Mouse (Mus musculus) hindbrain, embryonic 16.5 days (tissue): ENCODE measurements around the gene Zfr2. TPM values are rescaled to one million over a fixed set of nuclear protein-coding genes. Genes with fewer than 3 reads are reported as not detected.
"Not testable (repeated sequence)": the region's sequence is repeated elsewhere in the genome, so short reads cannot be mapped to it uniquely, and the experiment has no call there.

ENCODE experiments used
- ATAC-seq: fragments of 200-750 bp; cut with Nextera tagmentation; 2 replicates; pipeline ENCODE4 v1.8.0; 2017; ENCODE audit warnings: moderate TSS enrichment, moderate library complexity
- H3K27ac ChIP-seq: fragments of 300-500 bp; sonication (generic); 2 replicates; pipeline ENCODE4 v1.5.1; 2014; ENCODE audit warnings: low read depth, mild to moderate bottlenecking, control low read depth, low read length, moderate library complexity
- H3K27me3 ChIP-seq: fragments of 300-500 bp; sonication (generic); replicated peaks from 2 replicates; pipeline ENCODE4 v1.6.1; 2014; ENCODE audit warnings: low read length; ENCODE audit not compliant: control insufficient read depth, insufficient read depth
- H3K36me3 ChIP-seq: fragments of 300-500 bp; sonication (generic); 2 replicates; pipeline ENCODE4 v1.6.1; 2014; ENCODE audit warnings: mild to moderate bottlenecking, low read length, moderate library complexity, mixed read lengths; ENCODE audit not compliant: control insufficient read depth, insufficient read depth
- H3K4me1 ChIP-seq: fragments of 300-500 bp; sonication (generic); 2 replicates; pipeline ENCODE4 v1.6.1; 2014; ENCODE audit warnings: low read depth, low read length; ENCODE audit not compliant: control insufficient read depth, insufficient read depth
- H3K4me2 ChIP-seq: fragments of 300-500 bp; sonication (generic); 2 replicates; pipeline ENCODE4 v1.6.1; 2014; ENCODE audit warnings: mild to moderate bottlenecking, low read length, control low read depth, moderate library complexity
- H3K4me3 ChIP-seq: fragments of 300-500 bp; sonication (generic); 2 replicates; pipeline ENCODE4 v1.5.1; 2014; ENCODE audit warnings: mild to moderate bottlenecking, low read length, control low read depth, moderate library complexity
- H3K9ac ChIP-seq: fragments of 300-500 bp; sonication (generic); 2 replicates; pipeline ENCODE4 v1.6.1; 2014; ENCODE audit warnings: low read depth, mild to moderate bottlenecking, control low read depth, low read length, moderate library complexity
- H3K9me3 ChIP-seq: fragments of 300-500 bp; sonication (generic); 2 replicates; pipeline ENCODE4 v1.6.1; 2014; ENCODE audit warnings: mild to moderate bottlenecking, low read length, moderate library complexity; ENCODE audit not compliant: control insufficient read depth
- WGBS: fragments of 180-500 bp; shearing (Covaris S2); extraction: QIAGEN DNeasy Blood & Tissue Kit; methylation state at CpG from one replicate; pipeline ENCODE4 v1.1.7; 2014; 5-methylcytosine and 5-hydroxymethylcytosine counted together
- polyA plus RNA-seq: library from polyadenylated mRNA; unstranded; fragments of >200 nt; fragmentation: Nextera tagmentation; extraction: Ambion mirVana; gene quantifications from 2 replicates; pipeline ENCODE4 v1.2.1, GENCODE M21; 2015

Zfr2 gene
- polyA plus RNA-seq, 1 experiment from 2014 or later = 23.8 TPM

DNA sequence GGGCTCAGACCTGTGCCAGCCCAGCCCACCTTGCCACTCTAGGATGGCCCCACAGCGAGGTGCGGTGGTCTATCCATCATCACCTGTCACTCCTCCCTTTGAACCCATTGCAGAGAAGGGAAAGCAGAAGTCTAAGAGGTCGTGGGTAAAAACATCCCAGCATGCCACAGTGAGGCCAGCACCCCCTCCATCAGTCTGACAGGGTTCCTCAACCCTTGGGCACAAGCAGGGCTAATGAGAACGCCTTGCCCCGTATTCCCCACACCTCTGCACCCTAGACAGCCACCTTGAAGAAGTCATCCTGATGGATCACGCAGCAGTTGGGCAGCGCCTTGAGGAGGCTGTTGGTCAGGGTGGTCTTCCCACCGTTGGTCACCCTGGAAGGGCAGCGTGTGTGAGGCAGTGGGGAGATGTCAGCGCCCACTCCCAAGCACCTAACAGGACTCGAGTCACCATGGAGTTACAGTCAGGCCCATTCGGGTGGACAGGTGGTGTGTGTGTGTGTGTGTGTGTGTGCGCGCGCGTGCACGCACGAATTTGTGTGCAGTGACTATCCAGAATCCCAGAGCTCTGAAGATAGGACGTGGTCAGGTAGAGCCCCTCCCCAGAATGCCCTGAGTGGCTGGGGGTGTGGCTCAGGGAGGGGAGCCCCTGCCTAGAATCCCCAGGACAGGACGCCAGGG, 32.2 kb upstream of the Zfr2 start:
- Histone ChIP-seq H3K4me1 (no peaks in the 10 kb centered on the region), H3K36me3 (no peaks in the 10 kb centered on the region), H3K27ac (no peak overlapping the region), H3K27me3 (peaks cover 11% of the 10 kb centered on the region), H3K4me2 (no peak overlapping the region), H3K4me3 (no peak overlapping the region), H3K9ac (no peak overlapping the region), H3K9me3 (no peaks in the 10 kb centered on the region)
- no peak for ATAC-seq
- 79% methylated on average over 20 of the region's 20 CpGs for WGBS

DNA sequence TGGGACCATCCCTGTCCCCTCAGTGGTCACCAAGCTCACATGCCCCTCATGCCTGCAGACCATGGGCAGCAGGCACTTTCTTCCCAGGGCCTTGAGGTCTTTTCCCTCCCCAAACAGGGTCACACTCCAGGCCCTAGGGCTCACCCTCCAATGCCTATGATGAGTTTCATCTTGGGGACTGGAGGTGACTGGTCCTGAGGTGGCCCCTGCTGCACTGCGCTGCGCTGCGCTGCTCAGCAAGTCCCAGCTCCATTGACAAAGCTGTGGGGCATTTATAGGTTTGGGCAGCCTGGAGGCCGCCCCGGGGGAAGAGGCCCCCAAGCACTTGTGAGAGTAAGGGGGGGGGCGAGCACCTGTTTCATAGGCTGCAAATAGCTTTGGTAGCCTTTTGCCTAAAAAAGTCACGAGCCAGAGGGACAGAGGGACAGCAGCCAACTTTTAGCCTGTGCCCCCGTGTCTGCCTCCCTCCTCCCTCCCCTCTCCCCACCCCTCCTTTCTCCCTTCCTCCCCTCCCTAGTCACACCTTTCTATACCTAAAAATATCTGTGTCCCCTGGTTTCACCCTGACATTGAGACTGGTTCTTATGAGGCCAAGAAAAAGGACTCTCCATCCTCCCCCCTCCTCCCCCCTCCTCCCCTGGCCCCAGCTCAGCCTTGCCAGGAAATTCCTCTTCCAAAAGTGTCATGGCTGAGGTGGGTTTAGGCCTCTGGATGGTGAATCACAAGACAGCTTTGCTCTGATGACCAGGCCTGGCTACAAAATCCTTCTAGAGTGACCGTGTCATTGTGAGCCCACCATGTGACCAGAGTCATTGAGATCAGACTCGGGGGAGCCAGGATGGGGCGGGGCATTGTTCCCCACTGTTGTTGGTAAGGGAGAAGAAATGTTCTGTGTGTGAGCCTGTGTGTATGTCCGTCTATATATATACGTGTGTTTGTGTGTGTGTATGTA, 30.9 kb upstream of the Zfr2 start, which contains the start of gene Nmrk2:
Nmrk2 (minus strand) TSS at position 245 of the 952 bp plus-strand sequence.
- peaks cover 2% of the 10 kb centered on the region; the same call in 1 of the 2 replicates for H3K27me3 ChIP-seq
- no peak within 1 kb of the TSS for H3K4me3 ChIP-seq
- H3K36me3 ChIP-seq = peaks cover 3% of the 10 kb centered on the region; the same call in 1 of the 2 replicates
- H3K9ac ChIP-seq = 0 out of 2 replicates have a peak within 1 kb of the TSS, but pooled peaks have one; percentile 28
- ATAC-seq = no peak
- no peak within 1 kb of the TSS for H3K27ac ChIP-seq
- H3K9me3 ChIP-seq = no peaks in the 10 kb centered on the region
- 58% methylated on average over 13 of the region's 13 CpGs for WGBS
- no peaks in the 10 kb centered on the region for H3K4me1 ChIP-seq
- no peak within 1 kb of the TSS for H3K4me2 ChIP-seq

DNA sequence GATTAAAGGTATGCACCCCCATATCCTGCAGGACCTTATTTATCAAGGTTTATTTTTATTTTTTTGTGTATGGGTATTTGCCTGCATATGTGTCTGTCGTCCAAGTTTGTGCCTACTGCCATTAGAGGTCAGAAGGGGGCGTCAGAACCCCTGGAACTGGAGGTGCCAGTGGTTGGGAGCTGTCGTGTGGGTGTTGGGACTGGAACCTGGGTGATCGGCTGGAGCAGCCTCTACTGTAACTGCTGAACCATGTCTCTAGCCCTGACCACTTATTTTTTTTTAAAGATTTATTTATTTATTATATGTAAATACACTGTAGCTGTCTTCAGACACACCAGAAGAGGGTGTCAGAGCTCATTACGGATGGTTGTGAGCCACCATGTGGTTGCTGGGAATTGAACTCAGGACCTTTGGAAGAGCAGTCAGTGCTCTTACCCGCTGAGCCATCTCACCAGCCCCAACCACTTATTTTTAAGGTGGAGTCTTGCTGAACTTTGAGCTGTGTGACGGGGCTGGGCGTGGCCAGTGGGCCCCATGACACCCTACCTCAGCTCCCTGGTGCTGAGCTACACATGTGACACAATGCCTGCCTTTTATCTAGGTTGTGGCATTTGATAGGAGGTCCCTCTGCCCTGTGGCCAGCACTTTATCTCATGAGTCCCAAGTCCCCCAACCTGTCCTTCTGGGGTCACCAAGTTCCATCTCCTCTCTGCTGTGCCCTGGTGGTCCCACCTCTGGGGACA, 29.8 kb upstream of the Zfr2 start:
- no peak overlapping the region for H3K9ac ChIP-seq
- ATAC-seq = peak; percentile 7; the same call in 1 of the 2 replicates
- no peaks in the 10 kb centered on the region; the same call in 1 of the 2 replicates for H3K27me3 ChIP-seq
- 66% methylated on average over 8 of the region's 8 CpGs for WGBS
- no peak overlapping the region for H3K4me3 ChIP-seq
- H3K9me3 ChIP-seq = no peaks in the 10 kb centered on the region
- H3K4me2 ChIP-seq = no peak overlapping the region
- 0 out of 2 replicates have a peak overlapping the region, but pooled peaks have one; percentile 16 for H3K27ac ChIP-seq
- no peaks in the 10 kb centered on the region for H3K4me1 ChIP-seq
- H3K36me3 ChIP-seq = peaks cover 8% of the 10 kb centered on the region; the same call in 1 of the 2 replicates

DNA sequence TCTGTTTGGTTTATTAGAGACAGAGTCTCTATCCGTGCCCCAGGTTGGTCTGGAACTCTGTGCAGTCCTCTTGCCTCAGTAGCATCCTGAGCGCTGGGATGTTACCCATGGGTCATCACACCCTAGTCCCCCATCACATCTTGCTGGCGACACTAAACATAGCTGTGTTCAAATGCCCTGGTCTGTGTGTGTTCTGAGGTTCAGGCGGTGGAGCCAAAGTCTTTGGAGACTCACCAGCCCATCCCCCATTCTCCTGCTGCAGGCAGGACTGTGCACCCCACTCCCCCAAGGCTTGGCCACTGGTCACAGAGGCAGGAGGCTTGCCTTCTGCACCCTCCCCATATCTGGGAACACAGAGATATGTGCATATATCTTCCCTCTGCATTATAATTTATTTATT, 28.8 kb upstream of the Zfr2 start:
- Histone ChIP-seq H3K4me3 (no peak overlapping the region), H3K4me1 (no peaks in the 10 kb centered on the region), H3K27me3 (no peaks in the 10 kb centered on the region; the same call in 1 of the 2 replicates), H3K27ac (no peak overlapping the region), H3K9me3 (no peaks in the 10 kb centered on the region), H3K9ac (no peak overlapping the region), H3K36me3 (peaks cover 12% of the 10 kb centered on the region; the same call in 1 of the 2 replicates), H3K4me2 (no peak overlapping the region)
- peak; percentile 21; the same call in 1 of the 2 replicates for ATAC-seq
- WGBS = 71% methylated on average over 4 of the region's 4 CpGs

DNA sequence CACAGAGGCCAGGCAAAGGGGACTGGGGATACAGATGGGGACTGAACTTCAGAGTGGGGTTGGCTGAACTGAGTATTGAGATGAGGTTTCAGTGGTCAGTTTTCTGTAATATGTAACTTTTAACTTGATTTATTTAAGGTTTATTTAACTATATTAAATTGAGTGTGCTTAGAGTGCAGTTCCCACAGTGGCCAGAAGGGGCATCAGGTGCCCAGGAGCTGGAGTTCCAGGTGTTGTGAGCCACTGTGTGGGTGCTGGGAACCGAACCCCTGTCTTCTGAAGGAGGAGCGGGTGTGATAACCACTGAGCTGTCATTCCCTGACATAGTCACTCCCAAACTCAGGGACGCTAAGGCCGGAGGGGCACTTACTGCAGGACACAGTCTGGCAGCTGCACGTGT, 22.8 kb upstream of the Zfr2 start:
- Histone ChIP-seq H3K9me3 (peaks cover 3% of the 10 kb centered on the region; the same call in 1 of the 2 replicates), H3K9ac (no peak overlapping the region), H3K27me3 (no peaks in the 10 kb centered on the region), H3K27ac (no peak overlapping the region), H3K4me1 (no peaks in the 10 kb centered on the region), H3K36me3 (peaks cover 61% of the 10 kb centered on the region), H3K4me2 (no peak overlapping the region), H3K4me3 (no peak overlapping the region)
- ATAC-seq = no peak
- WGBS = 100% methylated on average over 5 of the region's 5 CpGs

DNA sequence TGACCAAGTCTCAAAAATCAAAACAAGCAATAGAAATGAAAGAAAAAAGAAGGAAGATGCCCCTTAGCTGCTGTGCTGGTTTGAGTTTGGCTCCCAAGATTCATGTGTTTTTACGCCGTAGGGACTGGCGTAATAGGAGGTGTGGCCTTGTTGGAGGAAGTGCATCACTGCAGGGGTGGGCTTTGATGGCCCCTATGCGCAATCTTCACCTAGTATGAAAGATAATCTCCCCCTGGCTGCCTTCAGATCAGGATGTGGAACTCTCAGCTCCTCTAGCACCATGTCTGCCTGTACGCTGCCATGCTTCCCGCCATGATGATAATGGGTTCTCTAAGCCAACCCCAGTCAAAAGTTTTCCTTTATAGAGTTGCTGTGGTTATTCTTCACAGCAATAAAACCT, 16.7 kb upstream of the Zfr2 start:
- Histone ChIP-seq H3K9me3 (peaks cover 3% of the 10 kb centered on the region; the same call in 1 of the 2 replicates), H3K36me3 (peaks cover 65% of the 10 kb centered on the region), H3K4me1 (no peaks in the 10 kb centered on the region), H3K4me3 (no peak overlapping the region), H3K9ac (no peak overlapping the region), H3K27ac (no peak overlapping the region), H3K4me2 (no peak overlapping the region), H3K27me3 (no peaks in the 10 kb centered on the region)
- WGBS = 89% methylated on average over 6 of the region's 6 CpGs
- no peak for ATAC-seq

DNA sequence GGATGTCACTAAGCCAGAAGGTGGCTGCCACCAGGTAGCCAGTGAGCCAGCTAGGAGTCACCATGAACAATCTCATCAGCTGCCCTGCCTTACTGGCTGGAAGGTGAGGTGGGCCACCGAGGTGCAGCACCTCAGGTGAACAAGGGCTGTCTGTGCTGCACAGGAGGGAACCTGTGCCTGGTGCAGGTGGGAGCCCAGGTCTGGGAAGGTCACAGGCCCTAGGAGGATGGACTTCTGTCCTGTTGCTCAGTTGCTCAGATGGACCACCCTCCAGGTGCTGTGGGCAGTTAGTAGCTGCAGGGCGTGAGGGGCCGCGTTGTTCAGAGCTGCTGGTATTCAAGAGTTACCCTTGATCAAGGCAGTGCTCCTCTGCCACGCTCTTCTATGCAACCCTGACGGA, 16.1 kb upstream of the Zfr2 start:
- Histone ChIP-seq H3K36me3 (peaks cover 64% of the 10 kb centered on the region), H3K27ac (no peak overlapping the region), H3K4me2 (no peak overlapping the region), H3K27me3 (no peaks in the 10 kb centered on the region), H3K9ac (no peak overlapping the region), H3K4me3 (no peak overlapping the region), H3K9me3 (peaks cover 3% of the 10 kb centered on the region; the same call in 1 of the 2 replicates), H3K4me1 (no peaks in the 10 kb centered on the region)
- WGBS = 82% methylated on average over 6 of the region's 6 CpGs
- no peak for ATAC-seq

DNA sequence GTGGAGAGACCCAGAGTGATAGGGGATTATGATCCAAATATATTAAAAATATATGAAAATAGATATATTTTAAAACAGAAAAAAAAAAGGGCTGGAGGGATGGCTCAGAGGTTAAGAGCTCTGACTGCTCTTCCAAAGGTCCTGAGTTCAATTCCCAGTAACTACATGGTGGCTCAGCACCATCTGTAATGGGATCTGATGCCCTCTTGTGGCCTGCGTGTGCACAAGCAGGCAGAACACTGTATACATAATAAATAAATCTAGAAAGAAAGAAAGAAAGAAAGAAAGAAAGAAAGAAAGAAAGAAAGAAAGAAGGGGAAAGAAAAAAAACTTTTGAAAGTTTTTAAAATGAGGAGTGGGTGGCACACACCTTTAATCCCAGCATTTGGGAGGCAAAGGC, 15.7 kb upstream of the Zfr2 start:
- H3K9me3 ChIP-seq, H3K9ac ChIP-seq, H3K4me3 ChIP-seq, H3K4me2 ChIP-seq, H3K27ac ChIP-seq, H3K4me1 ChIP-seq, ATAC-seq, H3K27me3 ChIP-seq: not testable (repeated sequence)
- H3K36me3 ChIP-seq = peaks cover 59% of the 10 kb centered on the region
- WGBS = 22% methylated on average over 1 of the region's 1 CpGs
